Mouse (Mus musculus) limb, embryonic 10.5 days (tissue): ENCODE results near the gene Pkig. TPM values are rescaled to one million over a fixed set of nuclear protein-coding genes. Genes with fewer than 3 reads are reported as not detected.
"Not testable (repeated sequence)": the region's sequence is repeated elsewhere in the genome, so short reads cannot be mapped to it uniquely, and the experiment has no call there.

ENCODE experiments used
- DNase-seq: peaks from one replicate; pipeline ENCODE4 v3.0.0-alpha.2; 2017; ENCODE audit warnings: low spot score
- H3K27ac ChIP-seq: fragments of 300-500 bp; sonication (generic); 2 replicates; pipeline ENCODE4 v1.5.1; 2016; ENCODE audit warnings: mild to moderate bottlenecking
- H3K27me3 ChIP-seq: fragments of 300-500 bp; sonication (generic); 2 replicates; pipeline ENCODE4 v1.6.1; 2016; ENCODE audit warnings: low read depth, mild to moderate bottlenecking; ENCODE audit not compliant: poor library complexity, severe bottlenecking
- H3K36me3 ChIP-seq: fragments of 300-500 bp; sonication (generic); 2 replicates; pipeline ENCODE4 v1.6.1; 2016; ENCODE audit warnings: mild to moderate bottlenecking, moderate library complexity
- H3K4me1 ChIP-seq: fragments of 300-500 bp; sonication (generic); 2 replicates; pipeline ENCODE4 v1.6.1; 2016
- H3K4me3 ChIP-seq: fragments of 300-500 bp; sonication (generic); 2 replicates; pipeline ENCODE4 v1.5.1; 2016; ENCODE audit warnings: mild to moderate bottlenecking, moderate library complexity
- H3K9me3 ChIP-seq: fragments of 300-500 bp; sonication (generic); replicated peaks from 2 replicates; pipeline ENCODE4 v1.6.1; 2016; ENCODE audit warnings: mild to moderate bottlenecking
- WGBS: fragments of 180-500 bp; shearing (Covaris S2); methylation state at CpG from one replicate; pipeline ENCODE4 v1.1.7; 2016; 5-methylcytosine and 5-hydroxymethylcytosine counted together
- polyA plus RNA-seq: library from polyadenylated mRNA; unstranded; fragments of >200 nt; fragmentation: Nextera tagmentation; extraction: Ambion mirVana; gene quantifications from 2 replicates; pipeline ENCODE4 v1.2.1, GENCODE M21; 2016

Gene Pkig
- polyA plus RNA-seq, 1 experiment from 2014 or later, result 191 TPM

- H3K27me3 ChIP-seq, result no peaks in the 10 kb centered on the region
- peaks cover 5% of the 10 kb centered on the region; the same call in 1 of the 2 replicates for H3K9me3 ChIP-seq
- H3K27ac ChIP-seq, result no peak overlapping the region
- no peak for DNase-seq
- no peak overlapping the region for H3K4me3 ChIP-seq
- H3K4me1 ChIP-seq, result peaks cover 15% of the 10 kb centered on the region
- 91% methylated on average over 5 of the region's 5 CpGs for WGBS
- peaks cover 6% of the 10 kb centered on the region for H3K36me3 ChIP-seq
Measured at GRCm38 (mm10) chr2:163646461-163647080, 11.6 kb upstream of the Pkig start.

DNA sequence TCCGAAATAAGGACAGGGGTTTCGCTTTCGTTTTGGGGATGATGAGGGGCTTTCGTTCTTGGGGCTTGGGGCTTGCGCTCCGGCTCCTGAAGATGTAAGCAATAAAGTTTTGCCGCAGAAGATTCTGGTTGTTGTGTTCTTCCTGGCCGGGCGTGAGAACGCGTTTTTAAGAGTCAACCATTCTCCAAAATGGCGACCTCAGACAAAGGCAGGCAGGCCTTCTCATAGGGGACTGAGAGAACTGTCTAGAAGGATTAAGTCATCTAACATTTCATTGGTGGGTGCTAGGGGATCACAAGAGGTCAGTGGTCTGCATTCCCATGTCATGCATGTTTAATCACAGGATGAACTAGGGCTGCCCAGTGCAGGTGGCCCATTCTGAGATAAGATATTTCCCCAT is 2.5 kb upstream of the Pkig start:
- not testable (repeated sequence) for H3K27me3 ChIP-seq, H3K36me3 ChIP-seq, H3K27ac ChIP-seq, DNase-seq, H3K9me3 ChIP-seq, H3K4me3 ChIP-seq
- H3K4me1 ChIP-seq, result peaks cover 14% of the 10 kb centered on the region
- WGBS, result 96% methylated on average over 9 of the region's 12 CpGs

- peaks cover 5% of the 10 kb centered on the region; the same call in 1 of the 2 replicates for H3K36me3 ChIP-seq
- WGBS, result 75% methylated on average over 2 of the region's 2 CpGs
- no peaks in the 10 kb centered on the region for H3K27me3 ChIP-seq
- H3K9me3 ChIP-seq, result no peaks in the 10 kb centered on the region
- no peak overlapping the region for H3K27ac ChIP-seq
- no peak overlapping the region for H3K4me3 ChIP-seq
- H3K4me1 ChIP-seq, result peaks cover 21% of the 10 kb centered on the region
- DNase-seq, result no peak
Measured at GRCm38 (mm10) chr2:163657486-163657885, 700 bp upstream of the Pkig start.

- DNase-seq, result peak; percentile 44
- 2% methylated on average over 8 of the region's 8 CpGs for WGBS
- H3K4me1 ChIP-seq, result peaks cover 23% of the 10 kb centered on the region
- no peaks in the 10 kb centered on the region for H3K27me3 ChIP-seq
- H3K27ac ChIP-seq, result peak overlapping the region; percentile 94
- no peaks in the 10 kb centered on the region for H3K9me3 ChIP-seq
- peak overlapping the region; percentile 74 for H3K4me3 ChIP-seq
- peaks cover 6% of the 10 kb centered on the region for H3K36me3 ChIP-seq
Measured at GRCm38 (mm10) chr2:163658941-163659340, 755 bp downstream of the Pkig start.

GRCm38 (mm10) chr2:163659431-163659830 is 1.2 kb downstream of the Pkig start:
- peaks cover 9% of the 10 kb centered on the region for H3K36me3 ChIP-seq
- H3K9me3 ChIP-seq, result no peaks in the 10 kb centered on the region
- peak overlapping the region; percentile 74 for H3K4me3 ChIP-seq
- no peaks in the 10 kb centered on the region for H3K27me3 ChIP-seq
- no peak for DNase-seq
- WGBS, result 86% methylated on average over 12 of the region's 12 CpGs
- peaks cover 23% of the 10 kb centered on the region for H3K4me1 ChIP-seq
- H3K27ac ChIP-seq, result peak overlapping the region; percentile 94; the same call in 1 of the 2 replicates

DNA sequence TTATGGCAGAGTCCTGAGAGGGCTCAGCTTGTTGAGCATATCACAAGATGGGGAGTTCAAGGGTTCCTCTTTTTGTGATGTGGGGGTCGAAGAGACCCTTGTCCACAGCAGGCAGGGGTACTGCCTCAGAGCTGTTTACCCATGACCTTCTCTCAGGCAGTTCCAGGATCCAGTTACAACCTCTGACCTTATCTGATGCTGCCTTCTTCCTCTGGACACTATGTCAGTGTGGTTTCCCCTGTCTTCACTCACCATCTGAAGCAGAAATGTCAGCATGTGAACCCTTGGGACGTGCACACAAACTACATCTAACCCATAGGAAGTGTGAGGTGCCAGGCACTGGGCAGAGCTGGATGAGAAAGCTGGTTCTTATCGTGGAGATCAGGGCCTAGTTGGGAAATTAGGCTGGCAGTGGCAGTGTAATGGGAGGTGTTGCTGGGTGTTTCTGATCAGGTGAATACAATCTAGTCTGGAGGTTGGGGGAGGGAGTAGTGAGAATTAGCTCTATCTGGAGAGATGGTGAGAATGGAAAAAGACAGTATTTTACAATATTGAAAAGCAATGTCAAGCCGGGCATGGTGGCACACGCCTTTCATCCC is 2.0 kb downstream of the Pkig start:
- no peak for DNase-seq
- WGBS, result 84% methylated on average over 5 of the region's 5 CpGs
- no peak overlapping the region for H3K4me3 ChIP-seq

GRCm38 (mm10) chr2:163661371-163661850 is 3.2 kb downstream of the Pkig start:
- 61% methylated on average over 6 of the region's 6 CpGs for WGBS
- peaks cover 23% of the 10 kb centered on the region for H3K4me1 ChIP-seq
- H3K36me3 ChIP-seq, result peaks cover 19% of the 10 kb centered on the region
- H3K27ac ChIP-seq, result no peak overlapping the region
- H3K27me3 ChIP-seq, result no peaks in the 10 kb centered on the region
- H3K4me3 ChIP-seq, result no peak overlapping the region
- no peak for DNase-seq
- H3K9me3 ChIP-seq, result no peaks in the 10 kb centered on the region

More for the DNA sequence above, 2.0 kb downstream of the Pkig start:
- no peak overlapping the region for H3K27ac ChIP-seq
- H3K36me3 ChIP-seq, result peaks cover 11% of the 10 kb centered on the region
- H3K4me1 ChIP-seq, result peaks cover 23% of the 10 kb centered on the region
- H3K27me3 ChIP-seq, result no peaks in the 10 kb centered on the region
- no peaks in the 10 kb centered on the region for H3K9me3 ChIP-seq

GRCm38 (mm10) chr2:163662076-163662475 is 3.9 kb downstream of the Pkig start:
- H3K27ac ChIP-seq, result no peak overlapping the region
- no peaks in the 10 kb centered on the region for H3K27me3 ChIP-seq
- peaks cover 23% of the 10 kb centered on the region for H3K4me1 ChIP-seq
- peaks cover 19% of the 10 kb centered on the region for H3K36me3 ChIP-seq
- no peak for DNase-seq
- no peaks in the 10 kb centered on the region for H3K9me3 ChIP-seq
- WGBS, result 90% methylated on average over 5 of the region's 5 CpGs
- H3K4me3 ChIP-seq, result no peak overlapping the region

DNA sequence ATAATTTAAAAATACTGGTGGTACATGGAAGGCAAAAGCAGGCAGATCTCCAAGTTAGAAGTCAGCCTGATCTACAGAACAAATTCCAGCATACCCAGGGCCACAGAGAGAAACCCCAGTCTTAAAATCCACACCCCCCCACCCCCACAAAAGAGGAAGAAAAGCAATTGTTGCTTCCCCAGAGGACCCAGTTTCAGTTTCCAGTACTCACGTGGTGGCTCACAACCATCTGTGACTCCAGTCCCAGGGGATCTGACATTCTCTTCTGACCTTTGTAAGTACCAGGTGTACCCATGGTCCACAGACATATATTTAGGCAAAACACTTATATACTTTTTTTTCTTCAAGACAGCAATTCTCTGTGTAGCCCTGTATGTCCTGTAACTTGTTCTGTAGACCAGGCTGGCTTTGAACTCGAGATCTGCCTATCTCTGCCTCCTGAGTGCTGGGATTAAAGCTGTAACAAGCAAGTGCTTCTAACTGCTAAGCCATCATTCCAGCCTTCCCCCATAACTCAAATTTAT is 4.6 kb downstream of the Pkig start:
- H3K27me3 ChIP-seq, result no peaks in the 10 kb centered on the region
- H3K36me3 ChIP-seq, result peaks cover 19% of the 10 kb centered on the region
- no peak for DNase-seq
- no peak overlapping the region for H3K4me3 ChIP-seq
- no peak overlapping the region for H3K27ac ChIP-seq
- H3K4me1 ChIP-seq, result peaks cover 23% of the 10 kb centered on the region
- H3K9me3 ChIP-seq, result no peaks in the 10 kb centered on the region
- 85% methylated on average over 2 of the region's 2 CpGs for WGBS

DNA sequence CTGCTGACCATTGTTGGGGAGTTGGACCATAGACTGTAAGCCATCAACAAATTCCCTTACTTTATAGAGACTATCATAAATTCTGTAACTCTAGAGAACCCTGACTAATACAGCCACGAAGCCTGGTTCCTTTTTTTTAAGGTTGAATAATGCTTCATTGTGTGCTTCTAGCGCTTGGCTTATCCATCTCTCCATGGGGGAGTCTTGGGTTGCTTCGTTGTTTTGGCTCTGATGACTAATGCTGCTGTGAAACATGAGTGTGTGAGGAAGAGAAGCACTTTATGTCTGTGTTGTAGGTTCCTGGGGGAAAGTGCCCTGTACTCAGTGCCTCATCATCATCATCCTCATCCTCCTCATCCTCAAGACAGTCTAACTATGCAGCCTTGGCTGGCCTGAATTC is 5.7 kb downstream of the Pkig start:
- no peak overlapping the region for H3K27ac ChIP-seq
- 77% methylated on average over 3 of the region's 3 CpGs for WGBS
- no peaks in the 10 kb centered on the region for H3K9me3 ChIP-seq
- H3K4me1 ChIP-seq, result peaks cover 23% of the 10 kb centered on the region
- H3K36me3 ChIP-seq, result peaks cover 19% of the 10 kb centered on the region
- H3K4me3 ChIP-seq, result no peak overlapping the region
- no peaks in the 10 kb centered on the region for H3K27me3 ChIP-seq
- no peak for DNase-seq

GRCm38 (mm10) chr2:163667045-163667444 is 8.9 kb downstream of the Pkig start:
- no peaks in the 10 kb centered on the region for H3K27me3 ChIP-seq
- DNase-seq, result no peak
- H3K4me3 ChIP-seq, result no peak overlapping the region
- WGBS, result 97% methylated on average over 1 of the region's 1 CpGs
- 0 out of 2 replicates have a peak, but pooled peaks cover 2% of the 10 kb centered on the region for H3K4me1 ChIP-seq
- H3K27ac ChIP-seq, result no peak overlapping the region
- no peaks in the 10 kb centered on the region for H3K9me3 ChIP-seq
- H3K36me3 ChIP-seq, result peaks cover 14% of the 10 kb centered on the region

GRCm38 (mm10) chr2:163670872-163671594 is 12.8 kb downstream of the Pkig start:
- Histone ChIP-seq H3K27me3 (no peaks in the 10 kb centered on the region), H3K36me3 (peaks cover 2% of the 10 kb centered on the region; the same call in 1 of the 2 replicates), H3K9me3 (no peaks in the 10 kb centered on the region), H3K27ac (no peak overlapping the region), H3K4me1 (peaks cover 11% of the 10 kb centered on the region), H3K4me3 (no peak overlapping the region)
- DNase-seq, result no peak
- WGBS, result 92% methylated on average over 11 of the region's 11 CpGs

DNA sequence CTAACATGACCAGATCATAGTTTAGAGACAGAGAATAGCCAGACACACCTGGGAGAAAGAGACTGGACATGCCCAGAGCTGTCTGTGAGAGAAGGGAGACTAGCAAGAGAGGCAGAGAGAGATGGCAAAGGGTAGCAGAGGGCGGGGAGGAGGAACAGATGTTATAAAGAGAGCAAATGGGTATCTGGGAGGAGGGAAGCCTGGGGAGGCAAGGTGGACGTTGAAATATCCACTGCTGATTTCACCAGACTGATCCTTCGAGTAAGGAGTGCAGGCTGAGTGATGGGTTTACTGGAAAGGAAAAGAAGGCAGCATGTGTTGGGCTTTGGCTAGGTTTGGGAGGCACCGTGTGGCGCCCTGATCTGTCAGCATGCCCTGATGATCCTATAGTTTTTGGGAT is 16.2 kb downstream of the Pkig start:
- WGBS, result 61% methylated on average over 5 of the region's 5 CpGs
- Histone ChIP-seq H3K27me3 (no peaks in the 10 kb centered on the region), H3K4me1 (peaks cover 11% of the 10 kb centered on the region), H3K36me3 (no peaks in the 10 kb centered on the region), H3K9me3 (no peaks in the 10 kb centered on the region), H3K4me3 (no peak overlapping the region), H3K27ac (no peak overlapping the region)
- DNase-seq, result no peak
